Mouse (Mus musculus) brown adipose tissue, adult 24 weeks (tissue): ENCODE data around the gene Hbq1a. TPM values are rescaled to one million over a fixed set of nuclear protein-coding genes. Genes with fewer than 3 reads are reported as not detected.
"Not testable (repeated sequence)": the region's sequence is repeated elsewhere in the genome, so short reads cannot be mapped to it uniquely, and the experiment has no call there.

ENCODE experiments used
- H3K27ac ChIP-seq: fragments of 200-500 bp; replicated peaks from 2 replicates; pipeline ENCODE4 v1.5.1; 2012; ENCODE audit warnings: low read depth, mild to moderate bottlenecking, low read length
- H3K4me1 ChIP-seq: fragments of 200-500 bp; 2 replicates; pipeline ENCODE4 v1.6.1; 2012; ENCODE audit warnings: low read length, mixed read lengths; ENCODE audit not compliant: control insufficient read depth, insufficient read depth, insufficient read length
- H3K4me3 ChIP-seq: fragments of 200-500 bp; 2 replicates; pipeline ENCODE4 v1.5.1; 2012; ENCODE audit warnings: low read depth, mild to moderate bottlenecking, low read length, moderate library complexity; ENCODE audit not compliant: insufficient read depth
- polyA plus RNA-seq: library from polyadenylated mRNA; stranded (reverse); fragments of >200 nt; gene quantifications from 2 replicates; pipeline ENCODE4 v1.2.4, GENCODE M21; 2012; ENCODE audit not compliant: missing spikeins, insufficient read depth, insufficient read length

The Hbq1a gene
- polyA plus RNA-seq, 1 experiment, result not detected

DNA sequence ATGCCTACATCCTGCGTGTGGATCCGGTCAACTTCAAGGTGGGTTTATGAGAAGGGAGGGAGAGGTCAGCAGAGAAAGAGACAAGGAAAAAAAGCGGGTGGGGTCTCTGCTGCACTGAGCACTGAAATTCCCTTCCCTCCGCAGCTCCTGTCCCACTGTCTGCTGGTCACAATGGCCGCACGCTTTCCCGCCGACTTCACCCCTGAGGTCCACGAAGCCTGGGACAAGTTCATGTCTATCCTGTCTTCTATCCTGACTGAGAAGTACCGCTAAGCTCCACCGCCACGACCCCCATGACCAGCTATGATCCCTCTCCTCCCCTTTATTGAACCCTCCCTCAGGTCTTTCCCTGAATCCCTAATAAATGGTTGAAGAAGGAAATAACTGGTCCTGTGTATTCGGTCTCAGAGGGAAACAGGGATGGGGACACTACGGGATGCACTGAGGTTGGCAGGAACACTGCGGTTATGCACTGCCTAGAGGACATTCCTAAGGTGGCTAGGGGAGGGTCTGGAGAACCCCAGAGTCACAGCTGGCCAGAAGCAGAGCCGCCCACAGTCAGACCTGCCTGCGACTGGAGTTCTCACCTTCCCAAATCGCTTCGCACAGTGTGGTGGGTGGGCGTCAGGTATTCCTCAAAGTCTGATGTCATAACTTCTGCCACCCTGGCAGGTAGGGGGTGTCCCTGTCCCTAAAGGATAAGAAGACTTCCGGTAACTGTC is 22.0 kb upstream of the Hbq1a start:
- H3K27ac ChIP-seq, result no peak overlapping the region
- H3K4me1 ChIP-seq, result no peaks in the 10 kb centered on the region
- H3K4me3 ChIP-seq, result no peak overlapping the region

DNA sequence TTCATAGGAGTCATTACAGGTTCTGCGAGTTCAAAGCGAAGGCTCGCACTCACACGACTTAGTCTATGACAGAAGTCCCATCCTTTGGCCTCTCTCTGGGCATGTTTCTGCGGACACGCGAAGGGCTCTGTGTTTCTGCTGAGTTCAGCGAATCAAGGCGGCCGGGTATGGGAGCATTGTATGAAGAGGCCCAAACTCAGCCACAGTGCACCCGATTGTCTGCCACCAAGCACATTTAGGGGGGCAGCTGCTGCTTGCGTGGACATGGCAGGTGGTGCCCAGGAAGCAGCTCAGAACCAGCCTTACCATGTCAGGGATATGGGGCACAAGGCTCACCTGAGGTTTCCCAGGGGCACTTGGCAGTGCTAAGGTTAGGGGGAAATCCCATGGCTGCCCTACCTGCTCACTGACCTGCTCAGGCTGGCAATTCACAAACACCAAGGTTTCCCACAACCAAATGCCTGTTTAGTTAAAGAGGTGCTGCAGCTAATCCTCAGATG is 21.4 kb upstream of the Hbq1a start:
- H3K27ac ChIP-seq, result no peak overlapping the region
- no peaks in the 10 kb centered on the region for H3K4me1 ChIP-seq
- H3K4me3 ChIP-seq, result no peak overlapping the region

DNA sequence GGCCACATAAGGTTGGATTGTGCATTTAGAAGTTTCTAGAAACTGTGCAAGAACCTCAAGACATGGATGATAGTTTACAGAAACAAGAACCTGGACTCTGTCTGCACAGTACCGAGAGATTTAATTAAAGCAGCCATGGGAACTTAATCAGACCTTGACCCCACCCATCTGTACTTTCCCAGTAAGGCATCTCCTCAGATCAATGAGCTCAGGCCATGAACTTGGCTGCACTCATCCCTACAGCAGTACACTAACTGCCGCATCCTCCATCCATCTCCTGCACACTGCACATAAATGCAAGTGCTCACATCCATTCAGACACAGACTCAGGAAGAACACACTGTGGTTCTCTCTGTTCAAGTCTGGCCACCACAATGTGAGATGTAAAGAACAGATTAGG is 19.2 kb upstream of the Hbq1a start:
- Histone ChIP-seq H3K27ac (no peak overlapping the region), H3K4me1 (no peaks in the 10 kb centered on the region), H3K4me3 (no peak overlapping the region)

DNA sequence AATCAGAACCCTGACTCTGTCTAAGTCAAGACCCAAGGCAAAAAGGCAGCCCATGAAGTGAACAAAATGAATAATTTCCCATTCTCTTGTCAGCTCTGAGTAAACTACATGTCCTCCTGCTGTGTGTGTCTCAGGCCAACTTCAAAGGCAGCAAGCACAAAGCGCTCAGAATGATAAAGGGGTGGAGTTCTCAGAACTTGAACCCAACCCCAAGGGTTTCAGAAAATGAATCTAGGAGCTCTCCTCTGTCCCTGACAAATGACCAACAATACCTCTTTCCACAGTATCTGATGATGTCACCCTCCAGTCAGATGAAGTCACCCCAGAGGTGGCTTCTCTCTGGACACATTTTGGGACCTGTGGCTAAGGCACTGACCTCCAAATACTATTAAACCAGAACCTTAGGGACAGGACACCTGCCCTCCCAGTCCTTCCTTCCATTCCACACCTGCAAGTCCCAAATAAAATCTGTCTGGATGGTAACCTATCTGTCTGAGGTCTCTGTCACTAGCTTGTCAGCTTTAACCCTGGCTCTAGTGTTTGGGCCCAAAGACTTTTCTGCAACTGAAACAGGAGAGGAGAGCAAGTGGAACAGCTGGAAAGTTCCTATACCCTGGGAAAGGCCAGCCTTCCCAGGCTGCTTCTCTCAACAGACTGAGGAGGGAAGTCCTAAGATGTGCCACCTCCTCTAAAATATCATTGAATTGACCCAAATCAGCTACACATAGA is 18.3 kb upstream of the Hbq1a start:
- Histone ChIP-seq H3K4me3 (no peak overlapping the region), H3K4me1 (no peaks in the 10 kb centered on the region), H3K27ac (no peak overlapping the region)

DNA sequence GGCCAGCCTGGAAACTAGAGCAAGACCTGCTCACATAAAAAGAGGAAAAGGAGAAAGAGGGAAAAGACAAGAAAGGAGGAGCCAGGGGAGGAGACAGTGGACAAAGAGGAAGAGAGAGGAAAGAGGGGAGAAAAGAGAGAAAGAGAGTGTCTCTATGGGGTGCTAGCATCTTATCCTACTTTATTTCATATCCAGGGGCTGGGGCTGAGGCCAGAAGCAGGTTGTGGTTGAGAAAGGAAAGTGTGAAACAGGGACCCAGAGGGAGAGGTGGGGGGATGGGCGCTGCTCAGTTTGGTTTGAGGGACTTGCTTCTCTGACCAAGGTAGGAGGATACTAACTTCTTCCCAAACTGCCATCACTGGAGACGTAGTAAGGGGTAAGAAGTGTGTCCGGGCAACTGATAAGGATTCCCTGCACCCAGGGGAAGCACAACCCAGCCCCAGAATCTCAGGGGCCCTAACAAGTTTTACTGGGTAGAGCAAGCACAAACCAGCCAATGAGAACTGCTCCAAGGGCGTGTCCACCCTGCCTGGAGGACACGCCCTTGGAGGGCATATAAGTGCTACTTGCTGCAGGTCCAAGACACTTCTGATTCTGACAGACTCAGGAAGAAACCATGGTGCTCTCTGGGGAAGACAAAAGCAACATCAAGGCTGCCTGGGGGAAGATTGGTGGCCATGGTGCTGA is 16.6 kb upstream of the Hbq1a start, which contains the start of gene Hba-a1:
Hba-a1 (plus strand) TSS at position 421 of the 687 bp plus-strand sequence.
- not testable (repeated sequence) for H3K27ac ChIP-seq, H3K4me3 ChIP-seq, H3K4me1 ChIP-seq

DNA sequence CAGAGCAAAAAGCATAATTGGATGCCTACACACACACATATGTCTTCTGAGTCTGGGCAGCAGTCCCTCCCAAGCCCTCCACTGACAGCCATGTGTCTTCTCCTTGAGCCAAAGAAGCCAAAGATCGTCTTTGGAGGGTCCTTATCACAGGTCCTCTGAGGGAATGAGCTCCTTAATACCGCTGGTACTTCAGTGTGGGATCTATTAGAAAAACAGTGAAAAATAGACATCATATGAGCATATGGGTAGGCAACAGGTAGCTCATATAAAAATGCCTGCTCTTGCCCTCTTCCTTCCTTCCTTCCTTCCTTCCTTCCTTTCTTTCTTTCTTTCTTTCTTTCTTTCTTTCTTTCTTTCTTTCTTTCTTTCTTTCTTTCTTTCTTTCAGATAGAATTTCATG is 15.3 kb upstream of the Hbq1a start:
- H3K4me3 ChIP-seq, H3K27ac ChIP-seq, H3K4me1 ChIP-seq: not testable (repeated sequence)

DNA sequence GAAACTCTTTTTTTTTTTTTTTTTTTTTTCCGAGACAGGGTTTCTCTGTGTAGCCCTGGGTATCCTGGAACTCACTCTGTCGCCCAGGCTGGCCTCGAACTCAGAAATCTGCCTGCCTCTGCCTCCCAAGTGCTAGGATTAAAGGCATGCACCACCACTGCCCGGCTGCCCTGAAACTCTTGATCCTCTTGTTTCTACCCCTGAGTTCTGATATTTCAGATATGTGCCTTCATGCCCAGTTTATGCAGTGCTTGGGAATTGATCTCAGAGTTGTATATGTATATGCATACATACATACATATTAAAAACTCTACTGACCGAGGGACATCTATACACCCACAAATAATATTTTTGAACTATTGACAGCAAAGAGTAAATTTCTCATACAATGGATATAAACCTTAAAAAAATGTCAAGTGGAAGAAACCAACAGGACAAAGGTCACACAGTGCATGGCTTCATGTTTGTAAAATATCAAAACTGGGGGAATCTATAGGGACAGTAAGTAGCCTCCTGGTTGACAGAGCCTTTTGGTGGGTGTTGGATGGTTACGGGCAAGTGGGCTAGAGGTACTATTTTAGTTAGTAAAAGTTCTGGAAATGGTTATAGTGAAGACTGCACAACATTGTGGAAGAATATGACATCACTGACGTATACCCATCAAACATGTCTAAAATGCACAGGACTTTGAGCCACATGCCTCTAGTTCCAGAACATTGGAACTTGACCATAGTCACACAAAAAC is 14.7 kb upstream of the Hbq1a start:
- Histone ChIP-seq H3K4me1 (no peaks in the 10 kb centered on the region), H3K27ac (no peak overlapping the region), H3K4me3 (no peak overlapping the region)

DNA sequence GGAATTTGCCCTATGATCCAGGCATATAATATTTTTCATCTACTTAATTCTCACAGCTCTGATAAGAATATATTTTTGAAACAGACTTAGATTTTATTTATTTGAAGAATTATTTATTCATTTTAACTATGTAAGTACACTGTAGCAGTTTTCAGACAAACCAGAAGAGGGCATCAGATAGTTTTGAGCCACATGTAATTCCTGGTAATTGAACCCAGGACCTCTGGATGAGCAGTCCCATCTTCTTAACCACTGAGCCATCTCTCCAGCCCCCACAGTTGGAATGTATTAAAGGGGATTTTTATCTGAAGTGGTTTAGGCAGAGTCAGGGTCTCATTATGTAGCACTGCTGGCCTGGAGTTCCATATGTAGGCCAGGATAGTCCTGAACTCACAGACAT is 14.0 kb upstream of the Hbq1a start:
- H3K27ac ChIP-seq, H3K4me3 ChIP-seq, H3K4me1 ChIP-seq: not testable (repeated sequence)

DNA sequence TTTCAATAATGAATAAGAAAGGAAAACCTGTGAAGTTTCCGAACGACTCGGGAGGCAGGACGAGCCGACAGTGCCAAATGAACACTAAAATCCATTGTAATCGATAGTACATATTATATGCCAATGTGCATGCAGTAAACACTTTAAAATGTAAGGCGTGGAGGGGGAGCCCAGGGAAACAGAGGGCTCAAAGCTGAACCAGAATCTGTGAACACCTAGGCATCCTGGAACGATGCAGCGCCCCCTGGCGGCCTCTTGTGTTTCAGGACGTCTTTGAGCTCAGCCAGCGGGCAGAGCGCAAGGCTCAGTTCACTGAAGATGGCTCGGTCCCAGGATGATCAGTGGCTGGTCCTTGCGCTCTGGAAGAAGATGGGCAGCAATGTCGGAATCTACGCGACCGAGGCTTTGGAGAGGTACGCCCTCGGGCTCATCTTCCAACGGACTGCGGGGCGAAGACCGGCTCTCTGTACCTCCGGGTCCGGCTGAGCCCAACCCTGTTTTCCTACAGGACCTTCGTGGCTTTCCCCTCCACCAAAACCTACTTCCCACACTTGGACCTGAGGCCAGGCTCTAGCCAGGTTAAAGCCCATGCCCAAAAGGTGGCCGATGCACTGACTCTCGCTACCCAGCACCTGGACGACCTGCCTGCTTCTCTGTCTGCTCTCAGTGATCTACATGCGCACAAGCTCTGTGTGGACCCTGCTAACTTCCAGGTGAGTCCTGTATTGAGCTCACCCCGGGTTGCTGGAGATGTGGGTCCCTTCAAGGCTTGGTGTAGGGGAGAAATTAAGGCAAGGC is 13.0 kb upstream of the Hbq1a start, which contains the start of gene Hbq1b:
Hbq1b (plus strand) TSS at position 271 of the 798 bp plus-strand sequence.
- H3K4me3 ChIP-seq, H3K4me1 ChIP-seq, H3K27ac ChIP-seq: not testable (repeated sequence)

DNA sequence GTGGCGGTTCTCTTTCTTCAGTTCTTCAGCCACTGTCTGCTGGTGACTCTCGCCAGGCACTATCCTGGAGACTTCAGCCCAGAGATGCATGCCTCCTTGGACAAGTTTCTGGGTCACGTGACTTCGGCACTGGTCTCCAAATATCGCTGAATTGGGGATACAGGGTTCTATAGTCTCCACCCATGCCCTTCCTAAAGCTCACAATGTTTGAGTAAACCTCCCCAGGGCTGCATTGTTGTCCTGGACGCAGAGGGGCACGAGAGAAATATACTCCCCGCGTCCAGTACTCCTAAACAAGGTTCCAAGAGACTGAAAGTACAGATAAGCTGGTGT is 12.4 kb upstream of the Hbq1a start:
- Histone ChIP-seq H3K4me3 (no peak overlapping the region), H3K27ac (no peak overlapping the region)

DNA sequence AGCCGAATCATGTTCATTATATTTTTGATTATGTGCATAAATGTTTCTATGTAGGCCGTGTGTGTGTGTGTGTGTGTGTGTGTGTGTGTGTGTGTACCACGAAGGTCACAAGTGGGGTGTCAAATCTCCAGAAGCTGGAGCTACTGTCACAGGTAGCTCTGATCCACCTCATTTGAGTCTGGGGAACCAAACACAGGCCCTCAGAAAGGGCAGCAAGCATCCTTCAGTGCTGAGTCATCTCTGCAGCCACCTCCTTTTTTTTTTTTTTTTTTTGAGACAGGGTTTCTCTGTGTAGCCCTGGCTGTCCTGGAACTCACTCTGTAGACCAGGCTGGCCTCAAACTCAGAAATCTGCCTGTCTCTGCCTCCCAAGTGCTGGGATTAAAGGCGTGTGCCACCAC is 7.0 kb upstream of the Hbq1a start:
- not testable (repeated sequence) for H3K4me1 ChIP-seq, H3K4me3 ChIP-seq, H3K27ac ChIP-seq

More for the DNA sequence above, 12.4 kb upstream of the Hbq1a start:
- H3K4me1 ChIP-seq, result no peaks in the 10 kb centered on the region

DNA sequence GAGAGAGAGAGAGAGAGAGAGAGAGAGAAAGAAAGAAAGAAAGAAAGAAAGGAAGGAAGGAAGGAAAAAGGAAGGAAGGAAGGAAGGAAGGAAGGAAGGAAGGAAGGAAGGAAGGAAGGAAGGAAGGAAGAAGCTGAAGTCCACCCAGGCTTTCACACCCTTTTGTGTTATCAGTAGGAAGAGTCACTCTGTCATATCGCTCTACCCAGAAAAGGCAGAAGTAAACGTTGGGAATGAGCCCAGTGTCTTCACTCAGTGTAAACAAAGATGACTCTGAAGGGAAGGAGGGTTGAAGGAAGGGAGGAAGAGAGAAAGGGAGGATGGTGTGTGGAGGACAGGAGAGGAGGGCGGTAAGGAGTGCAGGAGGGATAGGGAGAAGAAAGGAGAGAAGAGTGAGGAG is 6.4 kb upstream of the Hbq1a start:
- H3K4me3 ChIP-seq, H3K4me1 ChIP-seq, H3K27ac ChIP-seq: not testable (repeated sequence)

DNA sequence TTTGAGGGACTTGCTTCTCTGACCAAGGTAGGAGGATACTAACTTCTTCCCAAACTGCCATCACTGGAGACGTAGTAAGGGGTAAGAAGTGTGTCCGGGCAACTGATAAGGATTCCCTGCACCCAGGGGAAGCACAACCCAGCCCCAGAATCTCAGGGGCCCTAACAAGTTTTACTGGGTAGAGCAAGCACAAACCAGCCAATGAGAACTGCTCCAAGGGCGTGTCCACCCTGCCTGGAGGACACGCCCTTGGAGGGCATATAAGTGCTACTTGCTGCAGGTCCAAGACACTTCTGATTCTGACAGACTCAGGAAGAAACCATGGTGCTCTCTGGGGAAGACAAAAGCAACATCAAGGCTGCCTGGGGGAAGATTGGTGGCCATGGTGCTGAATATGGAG is 3.7 kb upstream of the Hbq1a start, which contains the start of gene Hba-a2:
Hba-a2 (plus strand) TSS at position 287 of the 400 bp plus-strand sequence.
- not testable (repeated sequence) for H3K4me3 ChIP-seq, H3K4me1 ChIP-seq, H3K27ac ChIP-seq

DNA sequence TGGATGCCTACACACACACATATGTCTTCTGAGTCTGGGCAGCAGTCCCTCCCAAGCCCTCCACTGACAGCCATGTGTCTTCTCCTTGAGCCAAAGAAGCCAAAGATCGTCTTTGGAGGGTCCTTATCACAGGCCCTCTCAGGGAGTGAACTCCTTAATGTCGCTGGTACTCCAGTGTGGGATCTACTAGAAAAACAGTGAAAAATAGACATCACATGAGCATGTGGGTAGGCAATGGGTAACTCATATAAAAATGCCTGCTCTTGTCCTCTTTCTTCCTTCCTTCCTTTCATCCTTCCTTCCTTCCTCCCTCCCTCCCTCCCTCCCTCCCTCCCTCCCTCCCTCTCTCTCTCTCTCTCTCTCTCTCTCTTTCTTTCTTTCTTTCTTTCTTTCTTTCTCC is 2.5 kb upstream of the Hbq1a start:
- H3K4me1 ChIP-seq, H3K27ac ChIP-seq, H3K4me3 ChIP-seq: not testable (repeated sequence)
